Mouse (Mus musculus) midbrain, postnatal 0 days (tissue): ENCODE data around the gene Apba2. TPM values are rescaled to one million over a fixed set of nuclear protein-coding genes. Genes with fewer than 3 reads are reported as not detected.

Source experiments
- ATAC-seq: fragments of 200-750 bp; cut with Nextera tagmentation; 2 replicates; pipeline ENCODE4 v1.8.0; 2017; ENCODE audit warnings: moderate number of reproducible peaks, mild to moderate bottlenecking, moderate TSS enrichment, moderate library complexity; ENCODE audit not compliant: low FRiP score
- DNase-seq: peaks from one replicate; pipeline ENCODE4 v3.0.0-alpha.2; 2015; ENCODE audit warnings: low spot score
- H3K27ac ChIP-seq: fragments of 300-500 bp; sonication (generic); 2 replicates; pipeline ENCODE4 v1.5.1; 2014; ENCODE audit warnings: low read depth, mild to moderate bottlenecking, low read length, mixed read lengths
- H3K27me3 ChIP-seq: fragments of 300-500 bp; sonication (generic); 2 replicates; pipeline ENCODE4 v1.6.1; 2014; ENCODE audit warnings: low read length, control low read depth, mixed read lengths; ENCODE audit not compliant: insufficient read depth
- H3K36me3 ChIP-seq: fragments of 300-500 bp; sonication (generic); 2 replicates; pipeline ENCODE4 v1.6.1; 2014; ENCODE audit warnings: low read length, control low read depth, mixed read lengths; ENCODE audit not compliant: insufficient read depth
- H3K4me1 ChIP-seq: fragments of 300-500 bp; sonication (generic); 2 replicates; pipeline ENCODE4 v1.6.1; 2014; ENCODE audit warnings: mild to moderate bottlenecking, control low read depth, antibody characterized with exemption, low read length, mixed read lengths; ENCODE audit not compliant: insufficient read depth
- H3K4me2 ChIP-seq: fragments of 300-500 bp; sonication (generic); 2 replicates; pipeline ENCODE4 v1.6.1; 2014; ENCODE audit warnings: low read depth, mild to moderate bottlenecking, low read length, mixed read lengths; ENCODE audit not compliant: poor library complexity, severe bottlenecking
- H3K4me3 ChIP-seq: fragments of 300-500 bp; sonication (generic); 2 replicates; pipeline ENCODE4 v1.5.1; 2014; ENCODE audit warnings: low read depth, mild to moderate bottlenecking, low read length, moderate library complexity
- H3K9ac ChIP-seq: fragments of 300-500 bp; sonication (generic); replicated peaks from 2 replicates; pipeline ENCODE4 v1.6.1; 2014; ENCODE audit warnings: mild to moderate bottlenecking, low read length, moderate library complexity, mixed read lengths; ENCODE audit not compliant: poor library complexity, severe bottlenecking
- H3K9me3 ChIP-seq: fragments of 300-500 bp; sonication (generic); 2 replicates; pipeline ENCODE4 v1.6.1; 2016; ENCODE audit warnings: low read length, control low read depth
- CTCF ChIP-seq: IDR thresholded peaks from 2 replicates; pipeline ENCODE4 v1.5.1; 2016; ENCODE audit warnings: antibody characterized with exemption, mild to moderate bottlenecking
- WGBS: fragments of 180-500 bp; shearing (Covaris S2); extraction: QIAGEN DNeasy Blood & Tissue Kit; methylation state at CpG from one replicate; pipeline ENCODE4 v1.1.7; 2014; 5-methylcytosine and 5-hydroxymethylcytosine counted together
- polyA plus RNA-seq: library from polyadenylated mRNA; unstranded; fragments of >200 nt; fragmentation: Nextera tagmentation; extraction: Ambion mirVana; gene quantifications from 2 replicates; pipeline ENCODE4 v1.2.1, GENCODE M21; 2015
- total RNA-seq: library from RNA; depleted of rRNA; stranded (reverse); fragments of >200 nt; gene quantifications from 2 replicates; pipeline ENCODE4 v1.2.3, GENCODE M21; 2014

Gene Apba2
- total and polyA plus RNA-seq, 2 experiments from 2014 or later, result 199 to 374 TPM

- H3K27me3 ChIP-seq, result no peaks in the 10 kb centered on the region
- H3K4me1 ChIP-seq, result no peaks in the 10 kb centered on the region
- no peak overlapping the region for H3K4me3 ChIP-seq
- H3K9me3 ChIP-seq, result no peaks in the 10 kb centered on the region
- no peak for ATAC-seq
- H3K36me3 ChIP-seq, result peaks cover 2% of the 10 kb centered on the region; the same call in 1 of the 2 replicates
- H3K9ac ChIP-seq, result no peak overlapping the region
- DNase-seq, result no peak
- H3K4me2 ChIP-seq, result no peak overlapping the region
- WGBS, result 94% methylated on average over 7 of the region's 7 CpGs
- TF ChIP-seq CTCF, result no peak
- H3K27ac ChIP-seq, result no peak overlapping the region
Observed at GRCm38 (mm10) chr7:64752133-64752532, 250.6 kb downstream of the Apba2 start.

GRCm38 (mm10) chr7:64753678-64754077 is 252.2 kb downstream of the Apba2 start:
- H3K36me3 ChIP-seq, result peaks cover 2% of the 10 kb centered on the region; the same call in 1 of the 2 replicates
- WGBS, result 77% methylated on average over 6 of the region's 6 CpGs
- H3K4me3 ChIP-seq, result no peak overlapping the region
- no peaks in the 10 kb centered on the region for H3K27me3 ChIP-seq
- no peak overlapping the region for H3K9ac ChIP-seq
- DNase-seq (no peak), ATAC-seq (no peak)
- H3K27ac ChIP-seq, result no peak overlapping the region
- H3K9me3 ChIP-seq, result no peaks in the 10 kb centered on the region
- H3K4me2 ChIP-seq, result no peak overlapping the region
- no peak for TF ChIP-seq CTCF
- H3K4me1 ChIP-seq, result no peaks in the 10 kb centered on the region

GRCm38 (mm10) chr7:64754161-64754560 is 252.7 kb downstream of the Apba2 start:
- WGBS, result 82% methylated on average over 7 of the region's 7 CpGs
- H3K27ac ChIP-seq, result no peak overlapping the region

GRCm38 (mm10) chr7:64755141-64755540 is 253.6 kb downstream of the Apba2 start:
- no peak overlapping the region for H3K4me2 ChIP-seq
- ATAC-seq (no peak), DNase-seq (no peak)
- H3K4me3 ChIP-seq, result no peak overlapping the region
- no peaks in the 10 kb centered on the region for H3K9me3 ChIP-seq
- H3K36me3 ChIP-seq, result peaks cover 2% of the 10 kb centered on the region; the same call in 1 of the 2 replicates
- H3K27me3 ChIP-seq, result no peaks in the 10 kb centered on the region
- WGBS, result 93% methylated on average over 7 of the region's 7 CpGs
- no peaks in the 10 kb centered on the region for H3K4me1 ChIP-seq
- H3K27ac ChIP-seq, result no peak overlapping the region
- no peak for TF ChIP-seq CTCF
- H3K9ac ChIP-seq, result no peak overlapping the region

More at GRCm38 (mm10) chr7:64754161-64754560, 252.7 kb downstream of the Apba2 start:
- Histone ChIP-seq H3K9ac (no peak overlapping the region), H3K4me3 (no peak overlapping the region), H3K36me3 (peaks cover 2% of the 10 kb centered on the region; the same call in 1 of the 2 replicates), H3K27me3 (no peaks in the 10 kb centered on the region), H3K4me2 (no peak overlapping the region), H3K9me3 (no peaks in the 10 kb centered on the region), H3K4me1 (no peaks in the 10 kb centered on the region)
- no peak for DNase-seq
- ATAC-seq, result no peak
- TF ChIP-seq CTCF, result no peak

- Histone ChIP-seq H3K27me3 (no peaks in the 10 kb centered on the region), H3K4me1 (no peaks in the 10 kb centered on the region), H3K4me2 (no peak overlapping the region), H3K4me3 (no peak overlapping the region), H3K36me3 (no peaks in the 10 kb centered on the region), H3K27ac (no peak overlapping the region), H3K9me3 (no peaks in the 10 kb centered on the region), H3K9ac (no peak overlapping the region)
- no peak for TF ChIP-seq CTCF
- ATAC-seq (no peak), DNase-seq (no peak)
- 87% methylated on average over 3 of the region's 3 CpGs for WGBS
Observed at GRCm38 (mm10) chr7:64765595-64765994, 264.1 kb downstream of the Apba2 start.

- 48% methylated on average over 7 of the region's 7 CpGs for WGBS
- ATAC-seq (no peak), DNase-seq (no peak)
- Histone ChIP-seq H3K36me3 (no peaks in the 10 kb centered on the region), H3K4me2 (no peak overlapping the region), H3K27me3 (no peaks in the 10 kb centered on the region), H3K4me3 (no peak overlapping the region), H3K9ac (no peak overlapping the region), H3K9me3 (no peaks in the 10 kb centered on the region), H3K27ac (no peak overlapping the region), H3K4me1 (no peaks in the 10 kb centered on the region)
- TF ChIP-seq CTCF, result no peak
Observed at GRCm38 (mm10) chr7:64769768-64770167, 268.3 kb downstream of the Apba2 start.
